Mouse (Mus musculus): Measurements from ENCODE around the gene Fastk. TPM values are rescaled to one million over a fixed set of nuclear protein-coding genes. Genes with fewer than 3 reads are reported as not detected.
A peak's percentile ranks its signal among the peaks of the same experiment; 100 is the strongest.

Gene Fastk
- polyA plus RNA-seq, 1 experiment, result 152 TPM

GRCm38 (mm10) chr5:24475476-24476241 is 30.6 kb upstream of the Fastk start:
- TF ChIP-seq POLR2A (IDR thresholded peaks at IDR 0.05; ENCODE audit: borderline replicate concordance, extremely low read depth, insufficient read depth, insufficient read length, poor library complexity, severe bottlenecking) (no peak), CTCF (IDR thresholded peaks at IDR 0.05; ENCODE audit: borderline replicate concordance, extremely low read depth, insufficient read depth, insufficient read length) (no peak)
- no peak for DNase-seq (ENCODE audit: low read depth)

- TF ChIP-seq POLR2A (IDR thresholded peaks at IDR 0.05; ENCODE audit: borderline replicate concordance, extremely low read depth, insufficient read depth, insufficient read length, poor library complexity, severe bottlenecking) (no peak), CTCF (IDR thresholded peaks at IDR 0.05; ENCODE audit: borderline replicate concordance, extremely low read depth, insufficient read depth, insufficient read length) (no peak)
- DNase-seq (ENCODE audit: low read depth), result peak; percentile 49
Observed at GRCm38 (mm10) chr5:24474723-24475261, 29.7 kb upstream of the Fastk start.

GRCm38 (mm10) chr5:24474025-24474722 is 29.1 kb upstream of the Fastk start:
- no peak for TF ChIP-seq POLR2A (IDR thresholded peaks at IDR 0.05; ENCODE audit: borderline replicate concordance, extremely low read depth, insufficient read depth, insufficient read length, poor library complexity, severe bottlenecking)
- peak; percentile 5; the same call in 1 of the 2 replicates for TF ChIP-seq CTCF (IDR thresholded peaks at IDR 0.05; ENCODE audit: borderline replicate concordance, extremely low read depth, insufficient read depth, insufficient read length)
- no peak for DNase-seq (ENCODE audit: low read depth)

- DNase-seq (ENCODE audit: low read depth), result no peak
- no peak for TF ChIP-seq POLR2A (IDR thresholded peaks at IDR 0.05; ENCODE audit: borderline replicate concordance, extremely low read depth, insufficient read depth, insufficient read length, poor library complexity, severe bottlenecking)
- no peak for TF ChIP-seq CTCF (IDR thresholded peaks at IDR 0.05; ENCODE audit: borderline replicate concordance, extremely low read depth, insufficient read depth, insufficient read length)
Observed at GRCm38 (mm10) chr5:24472884-24473619, 28.0 kb upstream of the Fastk start.

GRCm38 (mm10) chr5:24470600-24470999 is 25.5 kb upstream of the Fastk start:
- TF ChIP-seq POLR2A (IDR thresholded peaks at IDR 0.05; ENCODE audit: borderline replicate concordance, extremely low read depth, insufficient read depth, insufficient read length, poor library complexity, severe bottlenecking) (no peak), CTCF (IDR thresholded peaks at IDR 0.05; ENCODE audit: borderline replicate concordance, extremely low read depth, insufficient read depth, insufficient read length) (peak; percentile 94)
- peak; percentile 87 for DNase-seq (ENCODE audit: low read depth)

GRCm38 (mm10) chr5:24466762-24467161 is 21.7 kb upstream of the Fastk start:
- peak; percentile 57 for DNase-seq (ENCODE audit: low read depth)
- no peak for TF ChIP-seq CTCF (IDR thresholded peaks at IDR 0.05; ENCODE audit: borderline replicate concordance, extremely low read depth, insufficient read depth, insufficient read length)
- TF ChIP-seq POLR2A (IDR thresholded peaks at IDR 0.05; ENCODE audit: borderline replicate concordance, extremely low read depth, insufficient read depth, insufficient read length, poor library complexity, severe bottlenecking), result no peak

- TF ChIP-seq POLR2A (IDR thresholded peaks at IDR 0.05; ENCODE audit: borderline replicate concordance, extremely low read depth, insufficient read depth, insufficient read length, poor library complexity, severe bottlenecking), result no peak
- no peak for TF ChIP-seq CTCF (IDR thresholded peaks at IDR 0.05; ENCODE audit: borderline replicate concordance, extremely low read depth, insufficient read depth, insufficient read length)
- no peak for DNase-seq (ENCODE audit: low read depth)
Observed at GRCm38 (mm10) chr5:24455613-24456012, 10.5 kb upstream of the Fastk start.

GRCm38 (mm10) chr5:24455076-24455475 is 10.0 kb upstream of the Fastk start:
- no peak for DNase-seq (ENCODE audit: low read depth)
- no peak for TF ChIP-seq POLR2A (IDR thresholded peaks at IDR 0.05; ENCODE audit: borderline replicate concordance, extremely low read depth, insufficient read depth, insufficient read length, poor library complexity, severe bottlenecking)
- TF ChIP-seq CTCF (IDR thresholded peaks at IDR 0.05; ENCODE audit: borderline replicate concordance, extremely low read depth, insufficient read depth, insufficient read length), result no peak

- DNase-seq (ENCODE audit: low read depth), result no peak
- no peak for TF ChIP-seq POLR2A (IDR thresholded peaks at IDR 0.05; ENCODE audit: borderline replicate concordance, extremely low read depth, insufficient read depth, insufficient read length, poor library complexity, severe bottlenecking)
- TF ChIP-seq CTCF (IDR thresholded peaks at IDR 0.05; ENCODE audit: borderline replicate concordance, extremely low read depth, insufficient read depth, insufficient read length), result no peak
Observed at GRCm38 (mm10) chr5:24453985-24454303, 8.9 kb upstream of the Fastk start.

GRCm38 (mm10) chr5:24453283-24453984 is 8.3 kb upstream of the Fastk start:
- TF ChIP-seq POLR2A (IDR thresholded peaks at IDR 0.05; ENCODE audit: borderline replicate concordance, extremely low read depth, insufficient read depth, insufficient read length, poor library complexity, severe bottlenecking), result no peak
- TF ChIP-seq CTCF (IDR thresholded peaks at IDR 0.05; ENCODE audit: borderline replicate concordance, extremely low read depth, insufficient read depth, insufficient read length), result no peak
- peak; percentile 89 for DNase-seq (ENCODE audit: low read depth)
